Mouse (Mus musculus) common myeloid progenitor, adult 5-6 weeks (primary cell): Measurements from ENCODE around the gene Dyrk1a. TPM values are rescaled to one million over a fixed set of nuclear protein-coding genes. Genes with fewer than 3 reads are reported as not detected.

ENCODE experiments used
- ATAC-seq: replicated peaks from 2 replicates; pipeline ENCODE4 v1.8.0; 2016; ENCODE audit warnings: low read depth, mild to moderate bottlenecking, moderate TSS enrichment, inconsistent platforms; ENCODE audit not compliant: poor library complexity, severe bottlenecking
- total RNA-seq: library from RNA; stranded (forward); fragments of 200-1000, 187-1606 nt; gene quantifications from 2 replicates; pipeline ENCODE4 v1.2.3, GENCODE M21; 2017

Dyrk1a gene
- total RNA-seq, 1 experiment from 2014 or later = 77.1 TPM

DNA sequence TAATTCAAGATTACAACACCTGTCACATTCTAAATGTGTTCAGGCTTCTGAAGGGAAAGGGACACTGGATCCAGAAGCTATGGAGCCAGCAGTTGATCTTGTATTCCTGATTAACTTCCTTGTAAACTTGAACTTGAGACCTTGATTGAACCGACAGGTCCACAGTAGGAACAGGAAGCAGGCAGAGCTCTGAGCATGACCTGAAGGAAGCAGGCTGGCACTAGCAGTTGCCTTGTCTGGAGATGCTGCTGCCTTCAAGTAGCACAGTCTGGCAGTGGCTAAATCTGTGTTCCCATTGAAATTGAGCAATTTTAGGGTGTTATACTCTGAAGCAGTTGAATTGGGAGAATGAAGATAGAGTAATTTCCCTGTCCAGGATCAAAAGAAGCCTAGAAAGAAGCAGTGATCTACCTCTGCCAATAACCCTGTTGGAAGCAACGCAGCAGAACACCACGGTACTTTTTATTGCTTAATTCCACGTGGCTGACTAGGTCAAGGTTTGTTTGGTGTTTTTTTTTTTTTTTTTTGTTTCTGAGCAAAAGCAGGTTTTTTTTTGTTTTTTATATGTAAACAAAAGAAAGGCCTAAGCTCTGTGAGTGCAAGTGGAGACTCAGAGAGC is 124.0 kb downstream of the Dyrk1a start:
- ATAC-seq = no peak

GRCm38 (mm10) chr16:94697553-94697952 is 127.7 kb downstream of the Dyrk1a start:
- no peak for ATAC-seq

GRCm38 (mm10) chr16:94698234-94698633 is 128.4 kb downstream of the Dyrk1a start:
- peak; percentile 45; the same call in 1 of the 2 replicates for ATAC-seq

DNA sequence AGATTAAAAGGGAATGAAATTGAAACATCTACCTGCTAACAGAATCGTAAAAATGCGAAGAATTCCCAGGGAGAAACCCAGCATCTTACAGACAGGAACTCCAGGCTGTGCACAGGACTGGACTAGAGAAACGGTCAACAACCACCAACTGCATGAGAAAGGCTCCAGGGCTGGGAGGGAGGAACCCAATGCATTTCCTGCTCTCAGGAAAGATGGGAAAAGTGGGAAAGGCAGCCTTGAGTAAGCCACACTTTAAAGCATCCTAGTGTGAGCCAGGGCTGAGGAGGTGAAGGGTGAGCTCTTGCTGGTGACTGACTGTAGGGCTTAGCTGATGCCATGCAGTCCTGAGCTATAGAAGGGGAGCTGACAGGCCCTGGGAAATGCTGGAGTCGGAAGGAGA is 131.3 kb downstream of the Dyrk1a start:
- ATAC-seq = no peak

DNA sequence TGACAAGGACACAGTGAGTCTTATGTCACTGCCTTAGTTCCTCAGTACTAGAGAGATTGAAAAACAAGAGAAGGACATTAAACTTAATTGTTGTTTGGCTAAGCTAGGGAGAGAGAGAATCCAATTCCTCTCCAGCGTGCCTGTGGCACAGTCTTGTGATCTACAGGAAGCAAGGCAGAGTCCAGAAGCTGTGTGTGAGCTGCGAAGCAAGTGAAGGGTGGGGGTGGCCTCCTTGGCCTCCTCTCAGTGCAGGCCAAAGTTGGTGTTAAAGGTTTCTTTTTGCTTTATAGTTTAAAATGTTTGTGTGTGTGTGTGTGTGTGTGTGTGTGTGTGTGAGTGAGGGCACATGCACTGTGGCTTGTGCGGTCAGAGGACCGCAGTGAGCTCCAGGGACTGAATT is 132.2 kb downstream of the Dyrk1a start:
- no peak for ATAC-seq

- ATAC-seq = peak; percentile 82
These were observed 143.8 kb downstream of the Dyrk1a start for GRCm38 (mm10) chr16:94713480-94714094.

DNA sequence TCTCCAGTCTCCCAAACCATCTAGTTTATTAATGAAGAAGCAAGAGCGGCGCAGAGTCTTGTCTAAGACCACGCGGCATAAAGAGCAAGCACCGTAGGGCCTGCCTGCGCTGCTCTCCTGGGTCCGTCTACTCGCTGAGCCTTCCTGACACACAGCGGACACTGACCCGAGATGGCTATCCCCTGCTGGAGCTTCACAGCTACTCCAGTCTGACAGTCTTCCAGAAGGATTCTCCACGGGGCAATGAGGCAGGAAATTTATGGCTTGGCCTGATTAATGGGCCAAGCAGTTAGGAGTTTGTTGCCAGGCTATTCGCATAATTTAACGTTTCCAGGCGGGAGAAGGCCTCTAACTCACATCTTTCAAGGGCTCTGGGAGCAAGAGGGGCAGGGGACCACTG is 144.7 kb downstream of the Dyrk1a start:
- no peak for ATAC-seq

- no peak for ATAC-seq
These were observed 147.2 kb downstream of the Dyrk1a start for GRCm38 (mm10) chr16:94717051-94717450.

DNA sequence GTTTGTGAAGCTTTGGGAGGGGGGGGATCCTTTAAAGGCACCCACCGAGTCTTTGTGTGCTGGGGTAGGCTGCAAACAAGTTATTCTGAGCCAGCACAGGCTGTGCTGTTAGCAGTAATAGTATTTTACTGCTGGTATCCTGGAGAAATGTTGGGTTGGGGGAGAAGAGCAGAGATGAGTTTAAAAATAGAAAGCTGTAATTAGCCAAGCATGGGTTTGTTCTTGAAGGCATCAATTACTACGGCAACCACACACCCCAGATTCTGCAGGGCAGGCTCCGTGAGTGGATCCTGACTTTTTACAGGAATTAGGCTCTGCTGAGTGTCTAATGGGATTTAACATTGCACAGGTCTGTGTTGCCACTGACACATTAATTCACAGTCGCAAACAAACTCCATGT is 149.1 kb downstream of the Dyrk1a start:
- ATAC-seq = no peak

GRCm38 (mm10) chr16:94719488-94719887 is 149.7 kb downstream of the Dyrk1a start:
- no peak for ATAC-seq

- ATAC-seq = 0 out of 2 replicates have a peak, but pooled peaks have one; percentile 23
These were observed 150.8 kb downstream of the Dyrk1a start for GRCm38 (mm10) chr16:94720476-94721153.

GRCm38 (mm10) chr16:94721549-94722006 is 151.8 kb downstream of the Dyrk1a start:
- no peak for ATAC-seq

DNA sequence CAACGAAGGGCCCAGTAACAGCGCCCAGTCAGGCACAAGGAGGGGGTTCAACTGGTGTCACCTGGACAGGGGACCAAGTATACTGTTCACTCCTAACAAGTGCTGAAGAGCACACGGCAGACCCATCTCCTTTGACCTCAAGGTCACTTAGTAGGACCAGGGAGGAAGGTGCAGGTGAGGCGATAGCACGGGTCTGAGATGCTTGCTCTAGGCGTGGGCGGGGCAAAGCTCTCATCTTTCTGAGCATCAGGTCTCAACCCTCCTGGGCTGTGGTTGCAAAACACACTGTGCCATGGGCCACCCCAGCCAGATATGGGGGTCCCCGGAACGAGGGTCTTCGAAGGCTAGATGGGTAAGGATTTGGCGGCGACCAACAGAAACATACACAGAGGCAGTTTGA is 153.1 kb downstream of the Dyrk1a start:
- ATAC-seq = no peak

GRCm38 (mm10) chr16:94724061-94724596 is 154.3 kb downstream of the Dyrk1a start:
- peak; percentile 91 for ATAC-seq

GRCm38 (mm10) chr16:94724747-94725211 is 155.0 kb downstream of the Dyrk1a start:
- peak; percentile 48 for ATAC-seq

DNA sequence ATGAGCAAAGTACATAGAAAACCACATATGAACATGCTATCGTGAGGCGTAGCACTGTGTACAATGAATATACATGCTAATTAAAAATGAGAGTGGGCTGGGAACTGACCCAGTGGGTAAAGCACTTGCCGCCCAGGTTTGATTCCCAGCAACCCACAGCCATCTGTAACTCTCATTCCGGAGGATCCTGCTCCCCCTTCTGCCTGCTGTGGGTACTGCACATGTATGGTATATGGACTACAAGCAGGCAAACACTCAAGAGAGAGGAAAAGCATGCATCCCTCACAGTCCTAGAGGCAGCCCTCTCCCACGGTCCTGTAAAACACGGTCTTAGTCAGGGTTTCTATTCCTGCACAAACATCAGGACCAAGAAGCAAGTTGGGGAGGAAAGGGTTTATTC is 159.4 kb downstream of the Dyrk1a start:
- no peak for ATAC-seq

GRCm38 (mm10) chr16:94731027-94731426 is 161.2 kb downstream of the Dyrk1a start:
- ATAC-seq = no peak

GRCm38 (mm10) chr16:94735472-94735871 is 165.7 kb downstream of the Dyrk1a start:
- no peak for ATAC-seq

DNA sequence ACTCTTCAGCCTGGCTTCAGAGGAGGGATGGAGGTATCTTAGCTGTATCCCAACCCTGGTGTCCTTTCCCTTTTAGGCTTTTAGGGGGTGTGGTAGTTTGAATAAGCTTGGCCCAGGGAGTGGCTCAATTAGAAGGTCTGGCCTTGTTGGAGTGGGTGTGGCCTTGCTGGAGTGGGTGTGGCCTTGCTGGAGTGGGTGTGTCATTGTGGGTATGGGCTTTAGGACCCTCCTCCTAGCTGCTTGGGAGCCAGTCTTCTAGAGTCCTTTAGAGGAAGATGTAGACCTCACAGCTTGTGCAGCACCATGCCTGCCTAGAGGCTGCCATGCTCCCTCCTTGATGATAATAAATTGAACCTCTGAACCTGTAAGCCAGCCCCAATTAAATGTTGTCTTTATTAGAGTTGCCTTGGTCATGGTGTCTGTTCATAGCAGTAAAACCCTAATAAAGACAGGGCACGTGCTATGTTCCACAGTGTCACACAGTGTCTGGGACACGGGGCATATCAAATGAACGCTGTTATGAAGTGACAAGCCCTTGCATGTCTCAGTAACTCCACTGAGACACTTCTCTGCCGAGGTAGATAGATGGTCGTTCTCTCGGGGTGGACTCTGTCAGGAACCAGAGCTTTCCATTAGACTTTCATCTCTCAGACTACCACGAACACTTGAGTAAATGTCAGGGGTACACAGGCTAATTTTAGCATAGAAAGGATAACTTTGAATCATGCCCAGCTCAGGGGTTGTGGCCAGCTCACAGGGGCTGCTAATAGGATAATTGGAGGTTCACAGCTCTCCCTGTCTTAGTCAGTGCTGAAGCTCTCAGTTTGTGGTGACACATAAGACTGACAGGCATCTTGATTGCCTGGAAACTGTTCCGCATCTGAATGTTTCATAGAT is 166.9 kb downstream of the Dyrk1a start:
- no peak for ATAC-seq

- no peak for ATAC-seq
These were observed 167.5 kb downstream of the Dyrk1a start for GRCm38 (mm10) chr16:94737359-94737687.
